Mouse (Mus musculus): Measurements from ENCODE around the gene Crhr1. TPM values are rescaled to one million over a fixed set of nuclear protein-coding genes. Genes with fewer than 3 reads are reported as not detected.

The Crhr1 gene
- not detected in 2 replicates for polyA plus RNA-seq (2012; rRNA removed)

DNA sequence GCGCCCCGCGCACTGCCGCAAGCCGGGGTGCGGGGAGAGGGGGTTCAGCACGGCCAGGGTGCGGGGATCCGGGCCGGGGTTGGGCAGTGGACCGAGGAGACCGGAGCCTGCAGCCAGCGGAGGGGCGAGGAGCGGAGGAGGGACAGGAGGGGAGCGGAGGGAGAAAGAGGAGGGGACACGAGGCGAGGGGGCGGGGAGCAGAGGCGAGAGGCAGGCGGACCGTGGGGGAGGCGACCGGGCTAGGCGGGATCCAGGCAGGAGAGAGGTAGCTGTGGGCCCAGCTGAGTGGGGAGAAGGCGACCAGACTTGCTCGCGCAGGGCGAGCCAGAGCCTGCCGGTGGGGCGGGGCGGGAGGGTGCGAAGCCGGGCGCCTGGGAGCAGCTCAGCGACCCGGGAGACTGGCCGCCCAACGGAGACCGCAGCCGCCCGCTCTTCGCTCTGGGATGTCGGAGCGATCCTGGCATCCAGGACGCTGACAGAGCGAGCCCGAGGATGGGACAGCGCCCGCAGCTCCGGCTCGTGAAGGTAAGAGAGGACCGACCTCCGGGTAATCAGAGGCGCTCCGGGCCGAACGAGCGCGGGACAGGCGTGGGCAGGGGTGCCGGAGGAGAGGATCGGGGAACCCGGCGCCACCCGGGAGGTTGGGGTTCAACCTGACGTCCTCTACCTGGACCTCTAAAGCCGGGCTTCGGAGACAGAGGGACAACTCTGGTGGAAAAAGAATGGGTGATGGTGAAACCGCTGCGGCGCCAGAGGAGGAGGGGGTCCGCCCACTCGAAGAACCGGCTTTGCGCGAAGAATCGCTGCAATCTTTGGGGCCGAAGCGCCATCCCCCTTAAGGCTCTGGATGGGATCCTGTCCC is at the start of gene Crhr1:
Gene Crhr1, plus strand, starts transcription at position 276 of the 862 bp plus-strand sequence.
- 3% methylated on average over 77 of the region's 80 CpGs for WGBS
- H3K4me3 ChIP-seq (ENCODE audit: low read depth, low read length) = no peak within 1 kb of the TSS

GRCm38 (mm10) chr11:104083248-104083647 is 49.4 kb upstream of the Crhr1 start:
- no peak overlapping the region for H3K4me3 ChIP-seq (ENCODE audit: low read depth, low read length)

More for the DNA sequence above, at the start of gene Crhr1:
- Histone ChIP-seq H3K4me1 (ENCODE audit: control insufficient read depth, insufficient read depth, insufficient read length, low read length) (no peaks in the 10 kb centered on the region), H3K36me3 (ENCODE audit: control insufficient read depth, insufficient read depth, low read length) (no peaks in the 10 kb centered on the region), H3K27me3 (ENCODE audit: control insufficient read depth, insufficient read depth, low read length) (peaks cover 22% of the 10 kb centered on the region), H3K27ac (ENCODE audit: insufficient read depth, low read depth, low read length) (no peak within 1 kb of the TSS)
- TF ChIP-seq POLR2A (IDR thresholded peaks at IDR 0.05; ENCODE audit: low read depth, low read length) (no peak), CTCF (IDR thresholded peaks at IDR 0.05; ENCODE audit: extremely low read depth, insufficient read length, insufficient replicate concordance, low read depth, low read length) (no peak)

GRCm38 (mm10) chr11:104083716-104084115 is 48.9 kb upstream of the Crhr1 start:
- TF ChIP-seq POLR2A (IDR thresholded peaks at IDR 0.05; ENCODE audit: low read depth, low read length) (no peak), CTCF (IDR thresholded peaks at IDR 0.05; ENCODE audit: extremely low read depth, insufficient read length, insufficient replicate concordance, low read depth, low read length) (no peak)
- no peak overlapping the region for H3K4me3 ChIP-seq (ENCODE audit: low read depth, low read length)
- no peak overlapping the region for H3K27ac ChIP-seq (ENCODE audit: insufficient read depth, low read depth, low read length)
- 72% methylated on average over 6 of the region's 6 CpGs for WGBS
- no peaks in the 10 kb centered on the region for H3K36me3 ChIP-seq (ENCODE audit: control insufficient read depth, insufficient read depth, low read length)
- no peaks in the 10 kb centered on the region for H3K27me3 ChIP-seq (ENCODE audit: control insufficient read depth, insufficient read depth, low read length)
- H3K4me1 ChIP-seq (ENCODE audit: control insufficient read depth, insufficient read depth, insufficient read length, low read length) = no peaks in the 10 kb centered on the region

More at GRCm38 (mm10) chr11:104083248-104083647, 49.4 kb upstream of the Crhr1 start:
- Histone ChIP-seq H3K27ac (ENCODE audit: insufficient read depth, low read depth, low read length) (no peak overlapping the region), H3K4me1 (ENCODE audit: control insufficient read depth, insufficient read depth, insufficient read length, low read length) (no peaks in the 10 kb centered on the region), H3K27me3 (ENCODE audit: control insufficient read depth, insufficient read depth, low read length) (no peaks in the 10 kb centered on the region), H3K36me3 (ENCODE audit: control insufficient read depth, insufficient read depth, low read length) (no peaks in the 10 kb centered on the region)
- WGBS = 85% methylated on average over 7 of the region's 7 CpGs
- TF ChIP-seq POLR2A (IDR thresholded peaks at IDR 0.05; ENCODE audit: low read depth, low read length) = no peak
- no peak for TF ChIP-seq CTCF (IDR thresholded peaks at IDR 0.05; ENCODE audit: extremely low read depth, insufficient read length, insufficient replicate concordance, low read depth, low read length)

GRCm38 (mm10) chr11:104088519-104088918 is 44.1 kb upstream of the Crhr1 start:
- no peaks in the 10 kb centered on the region for H3K27me3 ChIP-seq (ENCODE audit: control insufficient read depth, insufficient read depth, low read length)
- H3K4me3 ChIP-seq (ENCODE audit: low read depth, low read length) = no peak overlapping the region
- H3K4me1 ChIP-seq (ENCODE audit: control insufficient read depth, insufficient read depth, insufficient read length, low read length) = no peaks in the 10 kb centered on the region
- H3K27ac ChIP-seq (ENCODE audit: insufficient read depth, low read depth, low read length) = no peak overlapping the region
- WGBS = 54% methylated on average over 10 of the region's 10 CpGs
- no peaks in the 10 kb centered on the region for H3K36me3 ChIP-seq (ENCODE audit: control insufficient read depth, insufficient read depth, low read length)
- no peak for TF ChIP-seq POLR2A (IDR thresholded peaks at IDR 0.05; ENCODE audit: low read depth, low read length)
- TF ChIP-seq CTCF (IDR thresholded peaks at IDR 0.05; ENCODE audit: extremely low read depth, insufficient read length, insufficient replicate concordance, low read depth, low read length) = no peak

GRCm38 (mm10) chr11:104090769-104091168 is 41.9 kb upstream of the Crhr1 start:
- Histone ChIP-seq H3K27ac (ENCODE audit: insufficient read depth, low read depth, low read length) (no peak overlapping the region), H3K4me3 (ENCODE audit: low read depth, low read length) (no peak overlapping the region), H3K4me1 (ENCODE audit: control insufficient read depth, insufficient read depth, insufficient read length, low read length) (no peaks in the 10 kb centered on the region), H3K36me3 (ENCODE audit: control insufficient read depth, insufficient read depth, low read length) (no peaks in the 10 kb centered on the region), H3K27me3 (ENCODE audit: control insufficient read depth, insufficient read depth, low read length) (no peaks in the 10 kb centered on the region)
- TF ChIP-seq POLR2A (IDR thresholded peaks at IDR 0.05; ENCODE audit: low read depth, low read length) (no peak), CTCF (IDR thresholded peaks at IDR 0.05; ENCODE audit: extremely low read depth, insufficient read length, insufficient replicate concordance, low read depth, low read length) (no peak)

GRCm38 (mm10) chr11:104095151-104095550 is 37.5 kb upstream of the Crhr1 start:
- no peaks in the 10 kb centered on the region for H3K4me1 ChIP-seq (ENCODE audit: control insufficient read depth, insufficient read depth, insufficient read length, low read length)
- no peaks in the 10 kb centered on the region for H3K27me3 ChIP-seq (ENCODE audit: control insufficient read depth, insufficient read depth, low read length)
- TF ChIP-seq POLR2A (IDR thresholded peaks at IDR 0.05; ENCODE audit: low read depth, low read length) (no peak), CTCF (IDR thresholded peaks at IDR 0.05; ENCODE audit: extremely low read depth, insufficient read length, insufficient replicate concordance, low read depth, low read length) (no peak)
- 61% methylated on average over 3 of the region's 3 CpGs for WGBS
- no peak overlapping the region for H3K27ac ChIP-seq (ENCODE audit: insufficient read depth, low read depth, low read length)
- no peaks in the 10 kb centered on the region for H3K36me3 ChIP-seq (ENCODE audit: control insufficient read depth, insufficient read depth, low read length)
- no peak overlapping the region for H3K4me3 ChIP-seq (ENCODE audit: low read depth, low read length)

- no peaks in the 10 kb centered on the region for H3K4me1 ChIP-seq (ENCODE audit: control insufficient read depth, insufficient read depth, insufficient read length, low read length)
- no peaks in the 10 kb centered on the region for H3K36me3 ChIP-seq (ENCODE audit: control insufficient read depth, insufficient read depth, low read length)
- H3K27me3 ChIP-seq (ENCODE audit: control insufficient read depth, insufficient read depth, low read length) = no peaks in the 10 kb centered on the region
- no peak overlapping the region for H3K27ac ChIP-seq (ENCODE audit: insufficient read depth, low read depth, low read length)
- TF ChIP-seq CTCF (IDR thresholded peaks at IDR 0.05; ENCODE audit: extremely low read depth, insufficient read length, insufficient replicate concordance, low read depth, low read length) (no peak), POLR2A (IDR thresholded peaks at IDR 0.05; ENCODE audit: low read depth, low read length) (no peak)
- no peak overlapping the region for H3K4me3 ChIP-seq (ENCODE audit: low read depth, low read length)
- WGBS = 81% methylated on average over 7 of the region's 7 CpGs
Measured at GRCm38 (mm10) chr11:104096536-104096935, 36.1 kb upstream of the Crhr1 start.
